Mouse (Mus musculus) monocyte, adult 5-6 weeks (primary cell): Measurements from ENCODE around the gene Rbm7. TPM values are rescaled to one million over a fixed set of nuclear protein-coding genes. Genes with fewer than 3 reads are reported as not detected.
A peak's percentile ranks its signal among the peaks of the same experiment; 100 is the strongest.
"Not testable (repeated sequence)": the region's sequence is repeated elsewhere in the genome, so short reads cannot be mapped to it uniquely, and the experiment has no call there.

Experiments
- ATAC-seq: fragments of 153-309, 156-312 bp; replicated peaks from 2 replicates; pipeline ENCODE4 v1.8.0; 2017; ENCODE audit warnings: mild to moderate bottlenecking; ENCODE audit not compliant: low TSS enrichment, insufficient number of reproducible peaks, severe bottlenecking, poor library complexity, low FRiP score
- total RNA-seq: library from RNA; stranded (forward); fragments of 200-1000, 200-491, 200-594 nt; gene quantifications from 3 replicates; pipeline ENCODE4 v1.2.3, GENCODE M21; 2017

The Rbm7 gene
- 139 to 205 TPM (median 199 TPM) in 3 replicates for total RNA-seq

GRCm38 (mm10) chr9:48494817-48495547 is at the start of gene Rbm7, which contains the start of gene Gm5617:
Rbm7 (minus strand) TSS chr9:48495299.
Gm5617 (plus strand) TSS chr9:48495442.
- peak; percentile 96 for ATAC-seq

GRCm38 (mm10) chr9:48538688-48539087 is 43.6 kb upstream of the Rbm7 start:
- ATAC-seq, result no peak

- ATAC-seq, result no peak
Measured at GRCm38 (mm10) chr9:48538044-48538645, 43.0 kb upstream of the Rbm7 start.

- ATAC-seq, result not testable (repeated sequence)
Measured at GRCm38 (mm10) chr9:48537616-48538015, 42.5 kb upstream of the Rbm7 start.

- ATAC-seq, result no peak
Measured at GRCm38 (mm10) chr9:48536414-48536813, 41.3 kb upstream of the Rbm7 start.

GRCm38 (mm10) chr9:48532730-48533129 is 37.6 kb upstream of the Rbm7 start:
- peak; percentile 97 for ATAC-seq

GRCm38 (mm10) chr9:48532203-48532602 is 37.1 kb upstream of the Rbm7 start:
- ATAC-seq, result no peak

- no peak for ATAC-seq
Measured at GRCm38 (mm10) chr9:48531294-48531693, 36.2 kb upstream of the Rbm7 start.

GRCm38 (mm10) chr9:48526520-48526919 is 31.4 kb upstream of the Rbm7 start:
- ATAC-seq, result no peak

GRCm38 (mm10) chr9:48525566-48525965 is 30.5 kb upstream of the Rbm7 start:
- peak; percentile 75 for ATAC-seq

GRCm38 (mm10) chr9:48520405-48520804 is 25.3 kb upstream of the Rbm7 start:
- not testable (repeated sequence) for ATAC-seq

- no peak for ATAC-seq
Measured at GRCm38 (mm10) chr9:48517372-48518130, 22.5 kb upstream of the Rbm7 start.

GRCm38 (mm10) chr9:48516615-48517371 is 21.7 kb upstream of the Rbm7 start:
- no peak for ATAC-seq

- no peak for ATAC-seq
Measured at GRCm38 (mm10) chr9:48515332-48515731, 20.2 kb upstream of the Rbm7 start.

- ATAC-seq, result no peak
Measured at GRCm38 (mm10) chr9:48510134-48510533, 15.0 kb upstream of the Rbm7 start.

GRCm38 (mm10) chr9:48504741-48505365 is 9.8 kb upstream of the Rbm7 start:
- ATAC-seq, result no peak

GRCm38 (mm10) chr9:48503001-48503400 is 7.9 kb upstream of the Rbm7 start:
- ATAC-seq, result no peak

GRCm38 (mm10) chr9:48501192-48501591 is 6.1 kb upstream of the Rbm7 start:
- ATAC-seq, result no peak
